Mouse (Mus musculus) retina, adult 2 months (tissue): ENCODE measurements at regions not wholly inside any gene's neighbourhood (a gene's known extent, or its start where the extent isn't known, plus 50 kb on each side); places are given as distances from the start of the nearest gene placed in this dataset.

Experiments
- DNase-seq: peaks from one replicate; pipeline ENCODE4 v3.0.0-alpha.2; 2012; ENCODE audit warnings: low read depth, low spot score

GRCm38 (mm10) chr14:102882281-102882680 lies 100.2 kb downstream of the Kctd12 start:
- DNase-seq: no peak

GRCm38 (mm10) chr14:102880658-102881083 lies 101.8 kb downstream of the Kctd12 start:
- no peak for DNase-seq

- DNase-seq: no peak
These were observed 103.9 kb downstream of the Kctd12 start for GRCm38 (mm10) chr14:102878572-102878971.

GRCm38 (mm10) chr14:102868160-102868559 lies 114.3 kb downstream of the Kctd12 start:
- no peak for DNase-seq

GRCm38 (mm10) chr14:102867697-102868096 lies 114.7 kb downstream of the Kctd12 start:
- DNase-seq: no peak

- DNase-seq: no peak
These were observed 115.9 kb downstream of the Kctd12 start for GRCm38 (mm10) chr14:102866511-102866910.

- DNase-seq: no peak
These were observed 120.7 kb downstream of the Kctd12 start for GRCm38 (mm10) chr14:102861694-102862093.

- no peak for DNase-seq
These were observed 123.0 kb downstream of the Kctd12 start for GRCm38 (mm10) chr14:102859361-102859871.

- no peak for DNase-seq
These were observed 127.1 kb downstream of the Kctd12 start for GRCm38 (mm10) chr14:102855264-102855840.

- DNase-seq: no peak
These were observed 138.7 kb downstream of the Kctd12 start for GRCm38 (mm10) chr14:102843700-102844099.

- DNase-seq: no peak
These were observed 144.8 kb downstream of the Kctd12 start for GRCm38 (mm10) chr14:102837602-102838001.

GRCm38 (mm10) chr14:102835118-102835769 lies 147.2 kb downstream of the Kctd12 start:
- DNase-seq: no peak

GRCm38 (mm10) chr14:102828442-102828841 lies 154.0 kb downstream of the Kctd12 start:
- DNase-seq: no peak

GRCm38 (mm10) chr14:102827756-102828384 lies 154.6 kb downstream of the Kctd12 start:
- DNase-seq: no peak

- DNase-seq: no peak
These were observed 156.9 kb downstream of the Kctd12 start for GRCm38 (mm10) chr14:102825525-102825924.

- no peak for DNase-seq
These were observed 161.8 kb downstream of the Kctd12 start for GRCm38 (mm10) chr14:102820663-102821062.

- DNase-seq: no peak
These were observed 170.8 kb downstream of the Kctd12 start for GRCm38 (mm10) chr14:102811678-102812081.

- no peak for DNase-seq
These were observed 171.4 kb downstream of the Kctd12 start for GRCm38 (mm10) chr14:102811022-102811421.

GRCm38 (mm10) chr14:102810121-102810921 lies 172.1 kb downstream of the Kctd12 start:
- no peak for DNase-seq

- no peak for DNase-seq
These were observed 176.2 kb downstream of the Kctd12 start for GRCm38 (mm10) chr14:102805936-102806923.

GRCm38 (mm10) chr14:102795676-102796075 lies 186.8 kb downstream of the Kctd12 start:
- no peak for DNase-seq
